Mouse (Mus musculus): Measurements from ENCODE around the gene Ripor1.

Gene Ripor1

GRCm38 (mm10) chr8:105634771-105635458 lies 29.9 kb downstream of the Ripor1 start:
- no peak for DNase-seq

- peak; percentile 64 for DNase-seq
Measured at GRCm38 (mm10) chr8:105635481-105635880, 30.4 kb downstream of the Ripor1 start.

- peak; percentile 94 for DNase-seq
Measured at GRCm38 (mm10) chr8:105636018-105636962, 31.2 kb downstream of the Ripor1 start, which contains the start of gene Ctcf. TSS of gene Ctcf (plus strand) at chr8:105636568.

GRCm38 (mm10) chr8:105636963-105637510 lies 32.0 kb downstream of the Ripor1 start, which contains the start of gene Agrp:
TSS of gene Agrp (minus strand) at chr8:105637393.
- no peak for DNase-seq

- DNase-seq: no peak
Measured at GRCm38 (mm10) chr8:105637601-105638041, 32.6 kb downstream of the Ripor1 start.

- DNase-seq: no peak
Measured at GRCm38 (mm10) chr8:105638510-105638909, 33.5 kb downstream of the Ripor1 start.

GRCm38 (mm10) chr8:105639835-105640234 lies 34.8 kb downstream of the Ripor1 start:
- no peak for DNase-seq

GRCm38 (mm10) chr8:105640511-105640910 lies 35.5 kb downstream of the Ripor1 start:
- DNase-seq: no peak

GRCm38 (mm10) chr8:105645205-105645604 lies 40.1 kb downstream of the Ripor1 start:
- DNase-seq: no peak

- DNase-seq: no peak
Measured at GRCm38 (mm10) chr8:105648929-105649328, 43.9 kb downstream of the Ripor1 start.

GRCm38 (mm10) chr8:105657641-105658040 lies 52.6 kb downstream of the Ripor1 start:
- no peak for DNase-seq

GRCm38 (mm10) chr8:105661167-105661566 lies 56.1 kb downstream of the Ripor1 start:
- DNase-seq: peak; percentile 25

All from cerebellum, adult 11-12 months (tissue).